Mouse (Mus musculus) cerebellum, adult 9-11 months (tissue): ENCODE results near the gene Vps13d.

ENCODE experiments used
- DNase-seq: peaks from one replicate; pipeline ENCODE4 v3.0.0; 2022

The Vps13d gene

DNA sequence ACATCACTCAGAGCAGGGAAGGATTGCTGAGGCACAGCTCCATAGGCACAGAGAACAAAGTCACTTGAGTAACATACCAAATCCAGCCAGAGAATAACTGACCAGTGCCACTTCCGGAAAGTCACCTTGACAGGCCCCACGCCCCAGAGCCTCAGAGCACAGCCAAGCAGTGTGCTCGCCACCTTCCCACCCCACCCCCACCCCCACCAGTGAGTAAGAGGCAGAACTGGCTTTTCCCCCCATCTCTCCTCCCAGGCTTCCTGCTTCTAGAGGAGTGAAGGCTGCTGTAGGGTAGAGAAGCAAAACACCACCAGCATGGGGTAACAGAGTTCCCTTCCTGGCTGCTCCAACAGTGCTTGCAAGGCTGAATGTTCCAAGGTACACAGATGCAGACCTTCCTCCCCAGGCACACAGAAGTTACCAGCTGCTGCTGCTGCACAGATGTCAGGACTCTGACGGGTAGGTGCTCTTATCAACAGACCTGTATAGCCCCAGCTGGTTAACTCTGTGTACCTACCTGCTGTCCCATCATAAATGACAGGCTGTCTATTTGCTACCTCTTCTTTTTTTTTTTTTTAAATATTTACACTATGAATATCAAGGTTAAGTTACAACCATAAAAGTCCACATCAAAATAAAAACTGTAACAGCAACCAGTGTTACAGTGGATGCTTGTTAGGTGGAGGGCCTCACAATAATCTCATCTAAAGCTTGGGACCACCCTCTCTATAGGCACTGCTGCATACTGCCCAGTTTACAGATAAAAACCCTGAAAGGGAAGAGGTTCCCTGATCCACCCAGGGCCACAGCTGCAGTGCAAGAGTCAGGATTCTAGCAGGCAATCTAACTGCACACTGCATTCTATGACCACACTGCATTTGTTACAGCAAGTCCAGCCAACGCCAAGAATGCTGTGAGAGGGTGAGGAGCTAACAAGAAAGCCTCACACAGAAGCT lies 47.5 kb downstream of the Vps13d start:
- no peak for DNase-seq

DNA sequence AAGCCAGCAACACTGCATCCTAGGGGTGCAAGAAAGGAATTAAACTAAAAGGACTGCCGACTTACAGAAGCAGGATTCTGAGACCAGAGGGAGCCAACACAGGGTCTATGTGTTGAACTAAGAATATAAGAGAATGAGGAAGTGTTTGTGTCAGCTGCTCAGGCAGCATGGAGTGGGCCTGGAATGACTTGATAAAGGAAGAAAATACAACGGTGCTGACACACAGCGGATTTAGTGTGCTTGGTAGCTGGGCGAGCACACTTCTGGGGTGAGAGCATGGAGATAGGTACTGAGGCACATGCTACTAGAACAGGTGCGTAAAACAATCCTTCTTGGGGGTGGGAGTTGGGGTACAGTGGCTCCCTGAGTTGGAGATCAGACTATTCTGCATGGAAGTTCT lies 51.3 kb downstream of the Vps13d start:
- DNase-seq = no peak

DNA sequence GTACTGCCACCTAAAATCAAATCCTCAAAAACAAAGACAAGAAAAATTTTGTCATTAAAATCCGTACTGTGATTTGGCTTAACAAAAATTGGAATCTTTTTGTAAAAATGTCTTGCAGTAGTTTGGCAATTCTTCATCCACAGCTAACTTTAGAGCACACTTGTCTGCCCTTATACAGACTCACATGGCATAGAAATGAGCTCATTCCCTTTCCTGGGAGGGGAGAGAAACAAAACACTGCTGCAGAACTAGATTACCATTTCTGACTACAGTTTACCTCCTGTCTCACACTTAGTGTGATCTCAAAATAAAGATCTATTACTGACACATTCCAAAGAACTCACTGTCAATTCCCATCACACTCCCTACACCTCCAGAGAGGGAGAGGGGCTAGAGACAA lies 58.1 kb downstream of the Vps13d start:
- no peak for DNase-seq

DNA sequence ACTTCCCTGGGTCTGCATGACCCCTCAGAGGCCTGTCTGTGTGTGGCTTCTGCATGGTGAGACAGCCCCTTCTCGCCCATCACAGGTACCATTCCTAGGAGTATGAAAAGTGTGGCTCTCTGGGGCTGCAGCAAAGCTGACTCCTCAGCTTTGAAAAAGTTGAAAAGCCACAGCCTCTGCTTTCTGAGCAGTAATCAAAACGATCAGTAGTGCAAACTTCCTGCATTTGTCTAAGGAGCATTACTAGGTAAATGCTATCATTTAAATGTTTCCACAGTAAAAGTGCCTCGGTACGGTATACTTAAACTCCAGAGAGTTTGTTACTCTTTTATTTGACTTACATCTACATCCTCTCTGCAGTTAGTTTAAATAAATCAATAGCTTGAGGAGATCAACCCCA lies 59.3 kb downstream of the Vps13d start:
- no peak for DNase-seq

DNA sequence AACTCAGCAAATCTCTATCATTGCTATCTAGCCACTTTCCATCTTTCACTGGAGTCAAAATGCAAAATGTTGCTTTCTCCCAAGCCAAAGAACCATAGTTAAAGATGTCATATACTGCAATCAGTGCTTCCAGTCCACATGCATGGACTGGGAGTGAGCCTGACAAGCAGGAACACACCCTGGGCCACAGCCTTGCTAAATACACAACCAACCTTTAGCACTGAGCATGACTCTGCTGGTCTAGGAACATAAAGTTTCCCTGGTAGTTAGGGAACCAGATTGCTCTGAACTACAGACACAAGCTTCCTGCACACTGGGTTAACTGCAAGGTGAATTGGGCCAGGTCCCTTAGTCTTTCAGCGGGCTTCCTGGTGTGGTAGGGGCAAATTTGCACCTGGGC lies 64.0 kb downstream of the Vps13d start:
- DNase-seq = no peak

DNA sequence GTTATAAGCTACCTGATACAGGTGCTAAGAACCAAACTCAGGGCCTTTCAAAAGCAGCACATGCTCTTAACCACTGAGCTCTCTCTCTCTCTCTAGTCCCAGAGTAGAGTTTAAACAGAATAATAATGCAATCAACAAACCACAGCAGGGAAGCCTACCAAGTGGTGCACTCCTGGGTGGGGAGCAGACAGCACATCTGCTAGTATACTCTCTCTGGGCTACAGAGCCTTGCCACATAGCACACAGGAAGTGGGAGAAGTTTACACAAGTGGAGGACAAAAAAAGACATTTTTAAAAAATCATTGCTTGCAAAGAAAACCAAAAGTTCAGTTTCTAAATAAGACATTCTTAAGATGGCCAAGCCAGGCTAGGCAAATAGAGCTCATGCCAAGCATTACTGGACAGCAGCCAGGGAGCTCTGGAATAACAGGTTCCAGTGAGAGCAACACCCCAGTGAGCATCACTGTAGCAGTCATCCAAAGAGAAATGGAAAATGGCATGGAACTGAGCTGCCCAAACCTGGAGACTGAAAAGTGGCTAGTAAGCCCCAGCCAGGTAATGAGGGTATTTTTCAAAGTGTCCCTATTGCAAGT lies 64.8 kb downstream of the Vps13d start:
- peak; percentile 61 for DNase-seq

DNA sequence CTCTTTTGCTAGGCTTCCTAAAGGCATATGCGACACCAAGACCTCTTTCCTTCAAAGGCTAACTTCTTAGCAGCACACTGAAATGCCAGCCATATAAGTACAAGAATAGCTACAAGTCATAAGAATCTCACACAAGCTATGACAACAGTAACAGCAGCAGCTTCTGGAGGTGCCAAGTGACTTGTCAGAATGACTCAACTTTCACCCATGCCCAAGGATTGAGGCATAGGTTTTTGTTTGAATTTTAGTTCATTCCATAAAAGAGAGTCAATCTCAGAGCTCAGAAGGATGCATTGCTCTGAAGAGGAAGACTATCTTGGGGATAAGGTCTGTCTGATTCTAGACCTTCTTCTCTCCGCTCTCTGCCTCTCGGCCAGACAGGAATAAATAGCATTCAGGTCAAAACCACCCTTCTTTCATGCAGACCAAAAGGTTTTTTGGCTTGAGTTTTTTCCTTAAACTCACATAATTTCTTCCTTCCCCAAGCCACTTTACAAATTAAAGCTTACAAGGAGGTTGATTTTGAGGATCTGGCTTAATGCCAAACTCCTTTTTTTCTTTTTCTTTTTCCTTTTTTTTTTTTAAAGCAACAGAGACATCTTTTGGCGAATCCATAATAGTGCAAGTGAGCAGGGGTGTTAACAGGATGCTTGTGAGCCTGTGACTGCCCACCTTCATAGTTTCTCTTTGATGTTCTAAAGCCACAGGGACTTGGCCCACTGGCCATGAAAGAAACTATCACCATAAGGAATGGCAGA lies 69.2 kb downstream of the Vps13d start:
- DNase-seq = no peak

DNA sequence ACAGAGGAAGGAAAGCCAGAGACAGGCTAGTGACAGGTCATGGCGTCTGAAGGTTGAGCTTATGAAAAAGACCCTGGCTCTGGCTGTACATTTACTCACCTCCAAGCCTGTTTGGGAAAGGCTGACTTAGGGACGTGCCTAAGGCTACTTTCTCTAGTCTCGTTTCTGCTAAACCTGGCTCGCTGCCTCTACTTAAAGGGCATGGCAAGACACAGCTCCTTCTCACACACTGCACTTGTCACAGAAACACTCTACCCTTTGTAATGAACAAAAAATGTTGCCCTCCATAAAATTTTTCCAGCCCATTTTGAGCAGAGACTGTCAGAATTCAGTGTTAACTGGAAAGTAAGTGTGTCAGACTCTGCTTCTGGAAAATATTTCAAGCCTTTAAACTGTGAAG lies 70.4 kb downstream of the Vps13d start:
- DNase-seq = no peak

DNA sequence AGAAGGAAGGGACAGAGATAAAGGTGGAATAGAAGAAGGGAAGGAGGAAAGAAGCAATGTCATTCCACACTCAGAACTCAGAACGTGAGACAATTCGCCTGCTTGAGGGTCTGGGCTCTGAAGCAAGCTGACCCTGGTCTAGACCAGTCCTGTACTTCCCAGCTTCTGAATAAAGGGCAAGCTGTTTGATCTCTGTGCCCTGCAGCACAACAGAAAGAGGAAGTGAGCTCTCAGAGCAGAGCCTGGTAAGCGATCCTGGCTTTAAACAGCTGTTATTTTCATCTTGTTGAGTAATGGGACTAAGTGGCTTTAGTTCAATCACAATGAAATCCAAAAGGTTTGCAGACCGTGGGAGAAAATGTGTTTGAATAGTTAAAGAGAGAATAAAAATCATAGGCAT lies 83.2 kb downstream of the Vps13d start:
- no peak for DNase-seq

DNA sequence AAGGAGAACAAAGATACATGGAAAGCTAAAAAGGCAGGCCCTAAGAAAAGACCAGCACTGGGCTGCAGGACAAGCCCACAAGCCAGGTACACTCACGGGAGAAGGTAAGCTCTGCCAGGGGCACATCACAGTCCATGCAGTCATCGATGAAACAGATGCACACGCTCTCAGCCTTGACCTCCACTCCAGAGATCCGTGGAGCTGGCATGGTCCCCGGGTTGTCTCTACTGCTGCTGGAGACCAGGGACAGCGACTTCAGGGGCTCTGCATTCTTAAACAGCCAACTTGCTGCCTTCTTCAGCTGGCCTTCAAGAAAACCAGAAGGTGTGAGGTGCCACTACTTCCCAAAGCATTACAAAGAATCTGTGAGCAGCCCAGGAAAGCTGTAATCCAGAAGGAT lies 84.1 kb downstream of the Vps13d start:
- no peak for DNase-seq

DNA sequence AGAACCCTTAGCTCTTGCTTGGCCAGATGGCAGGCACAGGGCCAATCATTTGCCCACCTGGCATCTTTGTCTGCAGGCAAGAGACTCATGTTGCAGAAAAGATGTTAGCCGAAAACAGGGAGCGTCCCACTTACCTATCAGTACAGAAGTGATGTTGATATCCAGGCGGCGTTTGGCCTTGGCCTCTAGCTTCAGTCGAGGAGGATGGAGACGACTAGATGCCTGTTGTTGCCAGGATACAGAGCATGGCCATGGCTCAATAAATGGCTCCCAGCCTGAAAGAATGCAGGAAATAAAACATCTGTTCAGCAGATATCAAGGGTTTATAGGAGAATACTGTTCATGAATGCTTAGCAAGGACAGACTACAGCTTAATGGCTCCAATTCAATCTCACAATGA lies 88.0 kb downstream of the Vps13d start:
- DNase-seq = no peak

DNA sequence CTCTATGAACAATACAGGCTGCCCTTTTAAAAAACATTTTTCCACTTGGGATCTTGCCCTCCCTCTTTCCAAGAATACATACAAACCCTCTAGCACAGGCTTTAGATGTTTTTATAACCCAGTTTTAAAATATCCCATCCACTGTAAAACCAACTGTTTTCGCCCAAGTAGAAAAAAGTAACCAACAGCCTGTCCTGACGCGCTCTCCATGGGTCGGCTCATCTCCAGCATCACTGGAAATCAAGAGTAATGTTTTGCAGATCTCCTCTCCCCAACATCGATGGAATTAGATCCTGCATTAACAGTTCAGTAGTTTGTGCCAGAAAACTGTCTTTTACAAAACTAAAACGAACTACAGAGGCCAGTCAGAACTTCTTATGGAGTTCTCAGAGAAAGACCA lies 89.5 kb downstream of the Vps13d start:
- DNase-seq = no peak

DNA sequence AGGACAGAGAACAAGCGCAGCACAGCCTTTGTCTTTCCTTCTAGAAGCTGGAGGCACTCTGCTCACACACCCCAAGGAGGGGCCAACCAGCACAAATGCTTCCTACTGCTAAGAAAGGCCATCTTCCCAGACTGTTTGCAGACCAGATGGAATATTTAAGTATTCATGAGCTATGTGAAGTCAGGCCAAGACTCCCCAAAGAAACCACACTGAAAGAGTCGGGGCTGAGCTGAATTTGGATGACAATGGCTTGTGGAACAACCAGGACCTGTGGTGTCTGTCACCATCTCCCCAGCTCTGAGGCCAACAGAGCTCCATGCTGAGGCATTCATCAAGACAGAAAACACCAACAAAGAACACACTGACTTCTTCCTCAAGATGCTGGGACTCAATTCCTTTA lies 89.9 kb downstream of the Vps13d start:
- DNase-seq = peak; percentile 19

DNA sequence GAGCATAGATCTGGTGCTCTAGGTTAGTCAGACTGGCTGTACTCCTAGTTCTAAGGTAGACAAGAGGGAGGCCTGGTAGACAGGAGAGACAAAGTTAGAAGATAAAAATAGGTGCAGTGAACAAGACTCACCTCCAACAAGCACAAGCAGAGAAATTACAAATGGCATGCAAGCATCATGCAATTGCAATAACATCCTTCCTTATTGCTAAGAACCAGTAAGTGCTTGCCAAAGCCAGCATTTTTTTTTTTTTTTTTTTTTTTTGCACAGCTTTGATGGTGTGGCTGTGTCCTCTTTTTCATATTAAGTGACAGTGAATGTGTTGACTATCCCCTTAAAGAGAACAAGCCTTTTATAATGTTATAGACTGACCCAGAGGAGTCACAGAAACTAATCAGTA lies 91.2 kb downstream of the Vps13d start:
- no peak for DNase-seq

DNA sequence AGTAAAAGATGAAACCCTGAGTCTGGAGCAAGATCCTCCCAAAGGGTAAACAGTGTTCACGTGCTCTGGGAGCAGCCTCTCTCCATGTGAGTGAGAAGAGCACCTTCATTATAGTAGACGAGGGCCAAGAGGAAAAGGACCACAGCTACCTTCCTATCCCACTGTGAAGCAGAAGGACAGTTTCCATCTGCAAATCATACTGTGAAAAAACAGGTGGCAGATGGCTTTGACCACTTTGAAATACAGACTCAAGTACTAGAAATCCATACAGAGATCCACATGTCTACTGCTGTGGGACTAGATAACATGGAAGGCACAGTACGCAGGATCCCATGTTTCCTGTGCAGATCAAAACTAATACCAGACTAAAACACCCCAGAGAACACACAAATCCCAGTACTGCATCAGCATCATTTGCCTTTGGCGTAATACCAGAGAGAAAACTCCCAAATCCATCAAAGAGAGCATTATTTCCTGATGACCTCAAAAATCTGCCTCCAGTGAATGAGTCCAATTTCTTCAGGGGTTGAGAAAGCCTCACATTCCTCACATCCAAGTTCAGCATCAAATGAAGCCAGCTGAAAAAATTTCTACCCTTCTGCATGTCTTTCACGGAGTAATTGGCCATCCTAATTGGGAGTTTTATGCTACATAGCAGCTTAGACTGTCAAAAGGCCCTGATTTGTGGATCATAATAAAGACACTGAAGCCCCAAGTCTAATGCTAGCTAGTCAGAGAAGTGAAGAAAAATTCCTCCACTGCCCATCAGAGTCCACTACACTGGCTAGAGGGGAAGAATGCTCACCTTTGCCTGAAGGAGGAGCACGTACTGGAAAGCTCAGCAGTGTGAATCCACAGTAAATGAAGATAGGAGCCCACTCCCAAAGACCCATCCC lies 92.7 kb downstream of the Vps13d start:
- peak; percentile 32 for DNase-seq

DNA sequence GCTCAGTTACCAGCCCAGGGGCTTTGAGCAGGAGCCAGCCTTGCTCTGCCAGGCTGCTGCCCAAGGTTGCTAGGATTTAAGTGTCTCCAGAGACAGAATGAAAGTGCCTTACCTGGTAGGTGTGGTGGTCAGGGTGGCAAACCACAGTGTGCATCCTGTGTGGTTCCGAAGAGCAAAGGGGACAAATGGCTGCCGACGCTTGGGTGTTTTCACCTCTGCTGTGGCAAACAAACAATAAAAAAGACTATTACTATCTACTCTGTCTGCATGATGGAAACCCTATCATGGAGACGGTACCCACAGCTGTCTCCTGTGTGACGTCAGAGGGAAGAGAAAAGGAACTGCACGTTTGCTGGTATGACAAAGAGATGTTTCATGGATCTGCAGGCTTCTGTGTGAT lies 95.0 kb downstream of the Vps13d start:
- DNase-seq = peak; percentile 19

DNA sequence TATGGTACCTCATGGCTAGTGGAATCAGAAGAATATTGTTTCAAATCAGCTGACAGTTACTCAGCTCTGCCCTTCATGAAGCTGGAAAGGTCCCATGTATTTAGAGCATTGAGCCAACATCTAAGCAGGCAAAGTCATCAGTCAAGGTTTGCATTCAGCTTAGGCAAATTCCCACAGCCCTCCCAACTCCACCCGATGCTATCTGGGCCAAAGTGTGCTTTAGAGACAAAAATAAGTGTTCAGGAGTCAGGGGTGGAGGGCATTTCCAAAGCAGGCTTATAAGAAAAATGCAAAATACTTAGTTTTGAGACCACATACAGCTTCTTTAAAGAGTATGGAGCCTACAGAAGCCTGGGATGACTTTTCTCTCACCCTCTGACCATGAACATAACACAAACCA lies 95.5 kb downstream of the Vps13d start:
- DNase-seq = no peak

DNA sequence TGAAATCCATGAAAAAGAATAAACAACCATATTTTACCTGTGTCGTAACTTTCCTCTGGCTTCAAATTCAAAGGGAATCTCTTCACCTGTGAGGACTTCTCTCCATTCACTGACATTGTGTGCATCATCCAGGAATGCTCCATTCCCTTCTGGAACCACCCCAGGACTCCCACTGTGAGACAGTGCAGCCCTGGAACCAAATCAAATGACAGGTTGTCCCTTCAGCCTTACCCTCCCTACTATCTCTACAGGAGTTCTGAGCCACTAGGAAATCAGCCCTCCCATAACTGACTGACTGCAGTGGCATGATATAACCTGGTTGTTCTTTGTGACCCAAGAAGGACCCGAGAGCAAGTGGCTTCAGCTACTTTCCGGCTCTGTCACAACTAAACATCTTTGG lies 96.8 kb downstream of the Vps13d start:
- DNase-seq = peak; percentile 95

DNA sequence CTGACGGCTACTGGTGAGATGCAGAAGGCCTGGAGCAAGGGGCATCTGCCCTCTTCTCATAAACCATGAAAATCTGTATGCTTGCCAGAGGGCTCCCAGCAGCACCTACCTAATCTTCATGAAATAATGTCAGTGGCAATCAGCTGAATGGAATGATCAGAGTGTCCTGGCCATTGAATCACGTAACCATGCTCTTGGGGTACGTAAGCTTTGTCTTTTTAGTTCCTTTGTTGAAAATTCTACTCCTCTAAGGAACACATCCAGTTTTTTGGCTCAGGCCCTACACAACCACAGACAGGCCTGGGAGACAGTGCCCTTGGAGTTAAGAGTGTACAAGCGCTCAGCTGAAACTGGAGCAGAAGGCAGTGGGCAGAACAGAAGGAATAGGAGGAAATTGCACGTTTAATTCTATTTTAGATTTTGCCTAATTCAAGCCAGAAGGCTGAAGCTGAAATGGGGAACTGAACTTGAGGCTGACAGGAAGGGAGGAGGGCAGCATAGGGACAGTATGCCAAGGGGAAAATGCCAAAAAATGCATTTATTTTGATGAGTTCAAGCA lies 98.2 kb downstream of the Vps13d start:
- DNase-seq = peak; percentile 80

DNA sequence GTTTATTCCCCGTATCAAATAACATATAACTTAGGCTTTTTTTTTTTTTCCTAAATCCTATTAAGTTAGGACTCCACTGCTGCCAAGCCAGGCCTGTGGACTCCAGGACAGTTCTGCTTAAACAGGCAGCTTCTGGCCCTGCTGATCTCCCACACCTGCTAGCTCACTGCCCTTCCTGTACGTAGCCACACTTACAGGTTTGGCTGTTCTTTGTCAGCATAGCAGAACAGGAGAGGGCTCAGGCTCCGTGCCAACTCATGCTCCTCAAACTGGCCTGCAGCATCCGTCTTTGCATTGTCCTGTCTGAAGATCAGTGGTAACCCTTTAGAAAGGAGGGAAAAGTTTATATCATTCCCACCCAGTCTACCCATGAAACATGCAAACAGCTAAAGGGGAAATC lies 108.3 kb downstream of the Vps13d start:
- no peak for DNase-seq

DNA sequence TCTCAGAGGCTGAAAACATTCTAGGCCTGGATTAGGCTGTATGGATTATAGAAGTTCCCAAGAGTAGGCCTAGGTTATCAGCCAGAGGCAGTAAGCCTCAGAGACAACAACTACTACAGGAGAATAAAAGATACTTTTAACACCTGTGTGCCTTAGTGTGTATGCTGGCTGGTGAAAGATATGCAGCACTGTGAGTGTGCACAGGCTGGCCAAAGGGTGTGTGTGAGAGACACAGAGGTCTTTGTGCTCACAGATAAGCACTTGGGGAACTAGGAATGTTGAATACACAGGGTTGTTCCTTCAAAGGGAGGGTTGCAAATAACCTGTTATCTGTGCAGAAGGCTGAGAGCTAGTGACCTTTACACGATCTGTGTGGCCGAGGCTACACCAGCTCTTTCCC lies 115.5 kb downstream of the Vps13d start:
- DNase-seq = no peak

DNA sequence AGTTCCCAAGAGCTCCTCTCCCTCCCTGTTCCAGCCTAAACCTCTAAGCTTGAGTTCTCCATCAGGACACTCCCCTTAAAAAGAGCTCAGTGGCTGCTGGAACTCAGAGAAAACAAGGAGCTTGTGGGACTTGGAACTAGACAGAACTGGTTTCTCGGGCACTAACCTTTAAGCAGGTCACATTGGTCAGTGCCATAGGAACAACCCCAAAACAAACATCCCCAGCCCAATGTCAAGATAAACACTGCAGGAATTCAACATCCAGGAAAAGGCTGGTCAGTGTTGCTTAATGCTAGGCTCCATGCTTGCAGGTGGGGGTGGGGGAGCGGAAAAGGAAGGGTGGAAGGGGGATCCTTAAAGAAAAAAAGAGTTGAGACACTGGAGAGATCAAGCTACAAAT lies 120.5 kb downstream of the Vps13d start:
- no peak for DNase-seq

DNA sequence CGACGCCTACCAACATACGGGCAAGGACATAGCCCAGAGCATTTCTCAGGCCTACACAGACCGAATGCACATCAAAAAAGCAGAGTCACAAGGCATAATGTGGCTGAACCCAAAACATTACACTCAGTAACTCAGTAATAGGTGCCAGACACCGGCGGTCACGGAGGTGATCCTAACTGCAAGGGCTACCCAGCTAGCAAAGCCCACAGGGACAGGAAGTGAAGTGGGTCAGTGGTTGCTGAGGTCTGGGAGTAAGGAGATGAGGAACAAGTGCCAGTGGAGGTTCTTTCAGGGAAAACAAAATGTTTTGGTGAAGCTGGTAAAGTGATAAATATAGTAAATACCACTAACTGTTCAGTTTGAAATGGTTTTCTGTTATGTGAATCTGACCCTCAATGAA lies 121.1 kb downstream of the Vps13d start:
- DNase-seq = no peak
